In genomic region chr19:38161648-38162354, GRCm38 (mm10) we compare ENCODE assay signal across 25 mouse cellular contexts. TPM values are rescaled to one million over a fixed set of nuclear protein-coding genes. Genes with fewer than 3 reads are reported as not detected.
DNase-seq lines count a peak whose midpoint lies in the region; ATAC-seq and TF ChIP-seq lines count a peak whose summit lies in the region.
"Had no signal": no experiment of that assay in that cellular context is flagged by ENCODE, and none has a peak within 500 bp of the region (broad histone marks: within the 10 kb centered on the region; RNA-seq: fewer than 3 reads in every experiment).

No protein-coding gene starts in this region.

- H3K36me3 ChIP-seq in intestine, embryonic 15.5 days: no peaks in the 10 kb centered on the region
- H3K36me3 ChIP-seq in liver, embryonic 13.5 days: no peaks in the 10 kb centered on the region
- no peaks in the 10 kb centered on the region for H3K36me3 ChIP-seq in liver, postnatal 0 days (replicated peaks; ENCODE audit: insufficient read depth, low read length)
- H3K36me3 ChIP-seq in forebrain, embryonic 15.5 days: no peaks in the 10 kb centered on the region
- H3K36me3 ChIP-seq: embryonic facial prominence, embryonic 12.5 days; hindbrain, embryonic 10.5 days had no signal

- H3K9me3 ChIP-seq in intestine, embryonic 15.5 days: no peaks in the 10 kb centered on the region
- no peaks in the 10 kb centered on the region for H3K9me3 ChIP-seq in liver, embryonic 13.5 days (replicated peaks)
- no peaks in the 10 kb centered on the region for H3K9me3 ChIP-seq in liver, postnatal 0 days (ENCODE audit: low read length)
- no peaks in the 10 kb centered on the region for H3K9me3 ChIP-seq in forebrain, embryonic 15.5 days
- H3K9me3 ChIP-seq: embryonic facial prominence, embryonic 12.5 days; hindbrain, embryonic 10.5 days had no signal

- H3K9ac ChIP-seq in intestine, embryonic 15.5 days: no peak overlapping the region
- H3K9ac ChIP-seq in liver, embryonic 13.5 days: no peak overlapping the region
- peak overlapping the region; percentile 30; the same call in 1 of the 2 replicates for H3K9ac ChIP-seq in liver, postnatal 0 days (replicated peaks)
- H3K9ac ChIP-seq in forebrain, embryonic 15.5 days (replicated peaks): no peak overlapping the region
- H3K9ac ChIP-seq: embryonic facial prominence, embryonic 12.5 days; hindbrain, embryonic 14.5 days had no signal

- no peak; the same call in 1 of the 2 replicates for TF ChIP-seq EP300 in liver, postnatal 0 days (IDR thresholded peaks at IDR 0.05; ENCODE audit: low read depth)

- peak; percentile 47 for ATAC-seq in intestine, embryonic 15.5 days
- ATAC-seq in liver, embryonic 13.5 days (ENCODE audit: low read depth): peak; percentile 73
- peak; percentile 80 for ATAC-seq in liver, postnatal 0 days
- no peak for ATAC-seq in forebrain, embryonic 15.5 days (replicated peaks)
- ATAC-seq: activated CD4-positive, CD25-positive, alpha-beta regulatory T cell, adult 4 months; forebrain, embryonic 16.5 days; Patski had no signal

- 0 out of 2 replicates have a peak overlapping the region, but pooled peaks have one; percentile 25 for H3K4me2 ChIP-seq in intestine, embryonic 15.5 days (replicated peaks)
- peak overlapping the region; percentile 40 for H3K4me2 ChIP-seq in liver, embryonic 13.5 days
- peak overlapping the region; percentile 62 for H3K4me2 ChIP-seq in liver, postnatal 0 days (ENCODE audit: low read depth, low read length)
- H3K4me2 ChIP-seq in forebrain, embryonic 15.5 days (replicated peaks): no peak overlapping the region
- H3K4me2 ChIP-seq: embryonic facial prominence, embryonic 12.5 days; heart, embryonic 11.5 days; hindbrain, embryonic 14.5 days had no signal

- no peak overlapping the region for H3K4me3 ChIP-seq in intestine, embryonic 15.5 days (replicated peaks)
- H3K4me3 ChIP-seq in liver, embryonic 13.5 days (replicated peaks): 0 out of 2 replicates have a peak overlapping the region, but pooled peaks have one; percentile 28
- H3K4me3 ChIP-seq in liver, postnatal 0 days (ENCODE audit: low read depth, low read length): peak overlapping the region; percentile 37
- H3K4me3 ChIP-seq in forebrain, embryonic 15.5 days: no peak overlapping the region
- H3K4me3 ChIP-seq: embryonic facial prominence, embryonic 12.5 days; heart, adult 2 months; hindbrain, embryonic 10.5 days had no signal

- no peaks in the 10 kb centered on the region for H3K27me3 ChIP-seq in intestine, embryonic 15.5 days (replicated peaks)
- no peaks in the 10 kb centered on the region for H3K27me3 ChIP-seq in liver, embryonic 13.5 days
- H3K27me3 ChIP-seq in liver, postnatal 0 days (ENCODE audit: insufficient read depth, low read length): no peaks in the 10 kb centered on the region
- H3K27me3 ChIP-seq in forebrain, embryonic 15.5 days: no peaks in the 10 kb centered on the region
- H3K27me3 ChIP-seq: CH12.LX; embryonic facial prominence, embryonic 12.5 days had no signal

- no peak for TF ChIP-seq CTCF in liver, postnatal 0 days (IDR thresholded peaks at IDR 0.05; ENCODE audit: low read depth)

- no peaks in the 10 kb centered on the region for H3K4me1 ChIP-seq in intestine, embryonic 15.5 days (replicated peaks)
- no peaks in the 10 kb centered on the region for H3K4me1 ChIP-seq in liver, embryonic 13.5 days (replicated peaks)
- H3K4me1 ChIP-seq in liver, postnatal 0 days (ENCODE audit: insufficient read depth): 0 out of 2 replicates have a peak, but pooled peaks cover 3% of the 10 kb centered on the region
- H3K4me1 ChIP-seq in forebrain, embryonic 15.5 days: no peaks in the 10 kb centered on the region
- H3K4me1 ChIP-seq: embryonic facial prominence, embryonic 12.5 days; hindbrain, embryonic 10.5 days had no signal

- no peak overlapping the region for H3K27ac ChIP-seq in intestine, embryonic 15.5 days
- H3K27ac ChIP-seq in liver, embryonic 13.5 days: peak overlapping the region; percentile 72
- peak overlapping the region; percentile 81 for H3K27ac ChIP-seq in liver, postnatal 0 days (ENCODE audit: low read depth)
- no peak overlapping the region for H3K27ac ChIP-seq in forebrain, embryonic 15.5 days (replicated peaks)
- H3K27ac ChIP-seq: embryonic facial prominence, embryonic 12.5 days; heart, adult 2 months; hindbrain, embryonic 10.5 days; hindbrain, embryonic 14.5 days had no signal

- DNase-seq in liver: peak; percentile 11
- no peak for DNase-seq in liver, embryonic 13.5 days
- peak; percentile 37 for DNase-seq in liver, postnatal 0 days
- DNase-seq in lung, postnatal 10 days: no peak
- no peak for DNase-seq in adipocyte (ENCODE audit: low spot score)
- DNase-seq: adrenal gland, adult 2 months; adrenal gland, postnatal 36 days; cerebellum, adult 11 months; cerebellum, adult 9-10 months; cerebellum, postnatal 25 days; gastrocnemius, postnatal 14 days; heart, adult 2 months had no signal

- WGBS in intestine, embryonic 15.5 days: 67% methylated on average over 21 of the region's 21 CpGs
- 60% methylated on average over 21 of the region's 21 CpGs for WGBS in liver, embryonic 13.5 days (ENCODE audit: insufficient replicate concordance)
- WGBS in liver, postnatal 0 days (ENCODE audit: insufficient replicate concordance): 60% methylated on average over 21 of the region's 21 CpGs
- 94% methylated on average over 21 of the region's 21 CpGs for WGBS in forebrain, embryonic 15.5 days

RNA-seq across cellular contexts. Expression of gene Pde6c, which starts 29.2 kb away (rescaled TPM):
- 0.15 and 0.24 TPM in 2 replicates for polyA plus RNA-seq in intestine, embryonic 15.5 days (2015; fragmentation: Nextera tagmentation; extraction: Ambion mirVana)
- 4.0 and 4.9 TPM in 2 replicates for polyA plus RNA-seq in liver, embryonic 13.5 days (2015; fragmentation: Nextera tagmentation; extraction: Ambion mirVana)
- 24.7 and 28.2 TPM in 2 replicates for polyA plus RNA-seq in liver, postnatal 0 days (2015; fragmentation: Nextera tagmentation; extraction: Ambion mirVana)
- polyA plus RNA-seq in forebrain, embryonic 15.5 days (2015; fragmentation: Nextera tagmentation; extraction: Ambion mirVana): 0.28 TPM in 1 of 2 replicates, not detected in the other
- polyA plus RNA-seq: activated CD4-positive, CD25-positive, alpha-beta regulatory T cell, adult 4 months; adrenal gland, adult 2 months; embryonic facial prominence, embryonic 12.5 days; forebrain, embryonic 11.5 days; gonadal fat pad, adult 2 months; heart, adult 2 months; heart, embryonic 16.5 days; hindbrain, embryonic 10.5 days; Patski had no signal

RNA-seq across cellular contexts. Expression of gene Rbp4, which starts 36.7 kb away (rescaled TPM):
- 86.5 and 87.7 TPM in 2 replicates for polyA plus RNA-seq in intestine, embryonic 15.5 days (2015; fragmentation: Nextera tagmentation; extraction: Ambion mirVana)
- polyA plus RNA-seq in liver, embryonic 13.5 days (2015; fragmentation: Nextera tagmentation; extraction: Ambion mirVana): 1,559 and 1,745 TPM in 2 replicates
- 7,568 and 8,084 TPM in 2 replicates for polyA plus RNA-seq in liver, postnatal 0 days (2015; fragmentation: Nextera tagmentation; extraction: Ambion mirVana)
- 1.5 and 3.9 TPM in 2 replicates for polyA plus RNA-seq in forebrain, embryonic 15.5 days (2015; fragmentation: Nextera tagmentation; extraction: Ambion mirVana)
- polyA plus RNA-seq: activated CD4-positive, CD25-positive, alpha-beta regulatory T cell, adult 4 months had no signal

Comparison
In these comparisons a context has a peak if more than half of its experiments do, and no peak if none do; other contexts are left out.
1. DNase-seq: peak in liver (single experiment) and liver, postnatal 0 days (single experiment); none in liver, embryonic 13.5 days (single experiment), lung, postnatal 10 days (single experiment) and adipocyte (single experiment).
2. H3K27ac ChIP-seq: peak in liver, embryonic 13.5 days (single experiment) and liver, postnatal 0 days (single experiment); none in intestine, embryonic 15.5 days (single experiment) and forebrain, embryonic 15.5 days (single experiment).
3. H3K4me3 ChIP-seq: peak in liver, embryonic 13.5 days (single experiment) and liver, postnatal 0 days (single experiment); none in intestine, embryonic 15.5 days (single experiment) and forebrain, embryonic 15.5 days (single experiment).
4. RNA of gene Rbp4, which starts 36.7 kb away (polyA plus RNA-seq): 7,568 to 8,084 TPM in liver, postnatal 0 days, 1,559 to 1,745 TPM in liver, embryonic 13.5 days and 86.5 to 87.7 TPM in intestine, embryonic 15.5 days; 1.5 to 3.9 TPM in forebrain, embryonic 15.5 days; every median in the first group is over 10 times any median in the second.